ENCODE assay signal across 24 mouse cellular contexts in the genomic region with DNA sequence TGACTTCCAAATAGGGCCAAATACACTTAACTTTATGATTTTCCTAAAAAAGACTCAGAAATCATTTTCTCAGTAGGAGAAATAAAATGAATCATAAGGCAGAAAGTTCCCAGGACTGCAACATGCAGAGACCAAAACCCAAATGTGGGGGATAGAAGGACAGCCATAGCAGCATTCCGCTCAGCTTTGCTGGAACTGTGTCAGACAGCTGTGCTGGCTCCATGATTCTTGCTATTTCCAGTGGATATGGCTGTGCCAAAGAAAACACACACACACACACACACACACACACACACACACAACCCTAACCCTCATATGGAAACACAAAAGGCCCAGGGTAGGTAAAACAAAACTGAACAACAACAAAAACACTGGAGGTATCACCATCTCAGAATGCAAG.
DNase-seq lines count a peak whose midpoint lies in the region; ATAC-seq and TF ChIP-seq lines count a peak whose summit lies in the region.
"Had no signal": no experiment of that assay in that cellular context is flagged by ENCODE, and none has a peak within 500 bp of the region (broad histone marks: within the 10 kb centered on the region; RNA-seq: fewer than 3 reads in every experiment).

No protein-coding gene starts in this region.

- no peak overlapping the region for H3K4me3 ChIP-seq in heart, embryonic 10.5 days
- no peak overlapping the region for H3K4me3 ChIP-seq in limb, embryonic 14.5 days (replicated peaks; ENCODE audit: low read length)
- H3K4me3 ChIP-seq in limb, embryonic 10.5 days, result no peak overlapping the region
- H3K4me3 ChIP-seq: heart, embryonic 15.5 days; hindbrain, embryonic 12.5 days; hindbrain, embryonic 15.5 days had no signal

- H3K36me3 ChIP-seq in heart, embryonic 10.5 days, result no peaks in the 10 kb centered on the region
- no peaks in the 10 kb centered on the region for H3K36me3 ChIP-seq in limb, embryonic 14.5 days (ENCODE audit: control insufficient read depth, insufficient read depth, low read length)
- H3K36me3 ChIP-seq in limb, embryonic 10.5 days, result no peaks in the 10 kb centered on the region
- H3K36me3 ChIP-seq: heart, embryonic 15.5 days; hindbrain, embryonic 12.5 days; hindbrain, embryonic 15.5 days had no signal

- no peak overlapping the region for H3K27ac ChIP-seq in heart, embryonic 10.5 days
- no peak overlapping the region for H3K27ac ChIP-seq in limb, embryonic 14.5 days (replicated peaks; ENCODE audit: low read depth, low read length)
- no peak overlapping the region for H3K27ac ChIP-seq in limb, embryonic 10.5 days
- H3K27ac ChIP-seq: heart, embryonic 15.5 days; hindbrain, embryonic 12.5 days; hindbrain, embryonic 15.5 days had no signal

- no peak overlapping the region for H3K4me2 ChIP-seq in limb, embryonic 14.5 days (replicated peaks; ENCODE audit: low read depth, low read length, severe bottlenecking)
- H3K4me2 ChIP-seq: heart, embryonic 11.5 days; heart, embryonic 15.5 days; hindbrain, embryonic 12.5 days; hindbrain, embryonic 15.5 days had no signal

- intact Hi-C loops in heart, postnatal 25 days (cut with DNase I), result no loop called here

- H3K27me3 ChIP-seq in heart, embryonic 10.5 days (ENCODE audit: insufficient read depth, poor library complexity, severe bottlenecking), result no peaks in the 10 kb centered on the region
- no peaks in the 10 kb centered on the region for H3K27me3 ChIP-seq in limb, embryonic 14.5 days (ENCODE audit: control insufficient read depth, insufficient read depth, low read length)
- H3K27me3 ChIP-seq in limb, embryonic 10.5 days (ENCODE audit: low read depth, poor library complexity, severe bottlenecking), result no peaks in the 10 kb centered on the region
- H3K27me3 ChIP-seq: heart, embryonic 15.5 days; hindbrain, embryonic 12.5 days; hindbrain, embryonic 15.5 days had no signal

- H3K9ac ChIP-seq in limb, embryonic 14.5 days (ENCODE audit: low read depth, low read length, severe bottlenecking), result no peak overlapping the region
- H3K9ac ChIP-seq: forebrain, postnatal 0 days; heart, embryonic 15.5 days; hindbrain, embryonic 12.5 days; hindbrain, embryonic 15.5 days had no signal

- no peaks in the 10 kb centered on the region for H3K4me1 ChIP-seq in heart, embryonic 10.5 days
- H3K4me1 ChIP-seq in limb, embryonic 14.5 days (ENCODE audit: control insufficient read depth, insufficient read depth, low read length), result no peaks in the 10 kb centered on the region
- H3K4me1 ChIP-seq in limb, embryonic 10.5 days, result no peaks in the 10 kb centered on the region
- H3K4me1 ChIP-seq: heart, embryonic 15.5 days; hindbrain, embryonic 12.5 days; hindbrain, embryonic 15.5 days had no signal

- DNase-seq in heart, embryonic 10.5 days (ENCODE audit: low spot score), result peak; percentile 14
- no peak for DNase-seq in heart, postnatal 25 days (ENCODE audit: low spot score)
- peak; percentile 30 for DNase-seq in heart, postnatal 4 days
- no peak for DNase-seq in heart, adult 9 months (ENCODE audit: low spot score in 2 of 2)
- peak; percentile 55 for DNase-seq in limb, embryonic 14.5 days (ENCODE audit: low spot score)
- no peak for DNase-seq in limb, embryonic 10.5 days (ENCODE audit: low spot score)
- no peak for DNase-seq in cerebellum, adult 8-10 months
- DNase-seq: adrenal gland, adult 2 months; adrenal gland, postnatal 14 days; cerebellum, adult 11 months; cerebellum, adult 2 months; cerebellum, postnatal 10 days; cerebellum, postnatal 36 days; embryo, embryonic 11 days; forebrain, postnatal 0 days; gastrocnemius, postnatal 36 days; kidney, adult 2 months had no signal

- no peaks in the 10 kb centered on the region for H3K9me3 ChIP-seq in heart, embryonic 10.5 days
- 0 out of 2 replicates have a peak, but pooled peaks cover 3% of the 10 kb centered on the region for H3K9me3 ChIP-seq in limb, embryonic 14.5 days (ENCODE audit: control insufficient read depth, low read length)
- no peaks in the 10 kb centered on the region for H3K9me3 ChIP-seq in limb, embryonic 10.5 days (replicated peaks)
- H3K9me3 ChIP-seq: heart, embryonic 15.5 days; hindbrain, embryonic 12.5 days; hindbrain, embryonic 15.5 days had no signal

- WGBS in heart, embryonic 10.5 days, result 89% methylated on average over 1 of the region's 1 CpGs
- 86% methylated on average over 1 of the region's 1 CpGs for WGBS in limb, embryonic 14.5 days
- 95% methylated on average over 1 of the region's 1 CpGs for WGBS in limb, embryonic 10.5 days

- no peak for TF ChIP-seq POLR2A in limb, embryonic 14.5 days (IDR thresholded peaks at IDR 0.05; ENCODE audit: borderline replicate concordance, extremely low read depth, insufficient read depth, insufficient read length)

- ATAC-seq in limb, embryonic 14.5 days (ENCODE audit: low FRiP score, low read depth), result no peak
- ATAC-seq: CD4-positive, CD25-positive, alpha-beta regulatory T cell, adult 4 months; forebrain, embryonic 14.5 days; forebrain, postnatal 0 days; intestine, postnatal 0 days had no signal

Comparison
In these comparisons a context has a peak if more than half of its experiments do, and no peak if none do; other contexts are left out.
1. DNase-seq: peak in heart, embryonic 10.5 days (single experiment), heart, postnatal 4 days (single experiment) and limb, embryonic 14.5 days (single experiment); none in heart, postnatal 25 days (single experiment), heart, adult 9 months (0 of 2), limb, embryonic 10.5 days (single experiment) and cerebellum, adult 8-10 months (single experiment).